ENCODE assay signal across 16 mouse cellular contexts in genomic region chr16:87645526-87646434, GRCm38 (mm10). TPM values are rescaled to one million over a fixed set of nuclear protein-coding genes. Genes with fewer than 3 reads are reported as not detected.
DNase-seq lines count a peak whose midpoint lies in the region; ATAC-seq and TF ChIP-seq lines count a peak whose summit lies in the region.
"Had no signal": no experiment of that assay in that cellular context is flagged by ENCODE, and none has a peak within 500 bp of the region (broad histone marks: within the 10 kb centered on the region; RNA-seq: fewer than 3 reads in every experiment).

No protein-coding gene starts in this region.

- H3K9me3 ChIP-seq in intestine, embryonic 14.5 days (ENCODE audit: control insufficient read depth, low read length): no peaks in the 10 kb centered on the region
- H3K9me3 ChIP-seq in intestine, embryonic 16.5 days (ENCODE audit: control insufficient read depth, low read length): no peaks in the 10 kb centered on the region
- H3K9me3 ChIP-seq in forebrain, embryonic 15.5 days: no peaks in the 10 kb centered on the region
- no peaks in the 10 kb centered on the region for H3K9me3 ChIP-seq in midbrain, postnatal 0 days (ENCODE audit: low read length)
- H3K9me3 ChIP-seq in kidney, embryonic 15.5 days (replicated peaks): no peaks in the 10 kb centered on the region
- H3K9me3 ChIP-seq: megakaryocyte, embryonic 14.5 days had no signal

- no peak for TF ChIP-seq CTCF in midbrain, postnatal 0 days (IDR thresholded peaks at IDR 0.05)

- 32% methylated on average over 12 of the region's 12 CpGs for WGBS in intestine, embryonic 14.5 days
- 45% methylated on average over 12 of the region's 12 CpGs for WGBS in intestine, embryonic 16.5 days
- WGBS in forebrain, embryonic 15.5 days: 45% methylated on average over 12 of the region's 12 CpGs
- 54% methylated on average over 12 of the region's 12 CpGs for WGBS in midbrain, postnatal 0 days
- 48% methylated on average over 12 of the region's 12 CpGs for WGBS in kidney, embryonic 15.5 days

- H3K9ac ChIP-seq in intestine, embryonic 14.5 days (ENCODE audit: low read length): no peak overlapping the region
- H3K9ac ChIP-seq in intestine, embryonic 16.5 days (ENCODE audit: low read depth, low read length): no peak overlapping the region
- no peak overlapping the region for H3K9ac ChIP-seq in forebrain, embryonic 15.5 days (replicated peaks)
- H3K9ac ChIP-seq in midbrain, postnatal 0 days (replicated peaks; ENCODE audit: low read length, poor library complexity, severe bottlenecking): no peak overlapping the region
- H3K9ac ChIP-seq in kidney, embryonic 15.5 days: no peak overlapping the region

- H3K36me3 ChIP-seq in intestine, embryonic 14.5 days (ENCODE audit: control insufficient read depth, insufficient read depth, low read length): no peaks in the 10 kb centered on the region
- no peaks in the 10 kb centered on the region for H3K36me3 ChIP-seq in intestine, embryonic 16.5 days (ENCODE audit: control insufficient read depth, insufficient read depth, low read length)
- H3K36me3 ChIP-seq in forebrain, embryonic 15.5 days: no peaks in the 10 kb centered on the region
- H3K36me3 ChIP-seq in midbrain, postnatal 0 days (ENCODE audit: insufficient read depth, low read length): no peaks in the 10 kb centered on the region
- H3K36me3 ChIP-seq in kidney, embryonic 15.5 days: no peaks in the 10 kb centered on the region

- no peak overlapping the region for H3K4me3 ChIP-seq in intestine, embryonic 14.5 days (ENCODE audit: low read depth, low read length)
- no peak overlapping the region for H3K4me3 ChIP-seq in intestine, embryonic 16.5 days (ENCODE audit: low read length)
- H3K4me3 ChIP-seq in forebrain, embryonic 15.5 days: no peak overlapping the region
- no peak overlapping the region for H3K4me3 ChIP-seq in midbrain, postnatal 0 days (ENCODE audit: low read depth, low read length)
- no peak overlapping the region for H3K4me3 ChIP-seq in kidney, embryonic 15.5 days (replicated peaks)
- H3K4me3 ChIP-seq: erythroblast, embryonic 14.5 days; megakaryocyte, embryonic 14.5 days had no signal

- peak overlapping the region; percentile 43; the same call in 1 of the 2 replicates for H3K27ac ChIP-seq in intestine, embryonic 14.5 days (ENCODE audit: low read depth)
- H3K27ac ChIP-seq in intestine, embryonic 16.5 days (ENCODE audit: low read length): no peak overlapping the region
- H3K27ac ChIP-seq in forebrain, embryonic 15.5 days (replicated peaks): peak overlapping the region; percentile 83
- H3K27ac ChIP-seq in midbrain, postnatal 0 days (ENCODE audit: low read depth, low read length): no peak overlapping the region
- no peak overlapping the region for H3K27ac ChIP-seq in kidney, embryonic 15.5 days

- peak; percentile 47 for DNase-seq in intestine, embryonic 14.5 days (ENCODE audit: low spot score)
- peak; percentile 41 for DNase-seq in embryo, embryonic 10.5 days (ENCODE audit: low spot score)
- DNase-seq in midbrain, postnatal 0 days (ENCODE audit: low spot score): peak; percentile 40
- no peak for DNase-seq in gastrocnemius, adult 8-10 months (ENCODE audit: low spot score in 2 of 2)
- DNase-seq: adrenal gland, postnatal 14 days; cerebellum, adult 18-20 months; heart, postnatal 4 days; left cerebral cortex, postnatal 4 days; lung, adult 2 months; thymus, postnatal 36 days had no signal

- no peak; the same call in 1 of the 2 replicates for ATAC-seq in intestine, embryonic 14.5 days (replicated peaks; ENCODE audit: low FRiP score, low TSS enrichment, low read depth)
- ATAC-seq in intestine, embryonic 16.5 days: no peak; the same call in 1 of the 2 replicates
- peak; percentile 84 for ATAC-seq in forebrain, embryonic 15.5 days (replicated peaks)
- ATAC-seq in midbrain, postnatal 0 days (ENCODE audit: low FRiP score): no peak
- no peak for ATAC-seq in kidney, embryonic 15.5 days (replicated peaks; ENCODE audit: low FRiP score)

- H3K4me2 ChIP-seq in intestine, embryonic 14.5 days (ENCODE audit: low read length): peak overlapping the region; percentile 13; the same call in 1 of the 2 replicates
- no peak overlapping the region for H3K4me2 ChIP-seq in intestine, embryonic 16.5 days (ENCODE audit: low read depth, low read length)
- no peak overlapping the region; the same call in 1 of the 2 replicates for H3K4me2 ChIP-seq in forebrain, embryonic 15.5 days (replicated peaks)
- no peak overlapping the region for H3K4me2 ChIP-seq in midbrain, postnatal 0 days (ENCODE audit: low read depth, low read length, poor library complexity, severe bottlenecking)
- H3K4me2 ChIP-seq in kidney, embryonic 15.5 days: no peak overlapping the region

- H3K4me1 ChIP-seq in intestine, embryonic 14.5 days (replicated peaks; ENCODE audit: control insufficient read depth, insufficient read depth, low read length): peaks cover 9% of the 10 kb centered on the region
- H3K4me1 ChIP-seq in intestine, embryonic 16.5 days (ENCODE audit: control insufficient read depth, insufficient read depth, low read length): peaks cover 3% of the 10 kb centered on the region; the same call in 1 of the 2 replicates
- H3K4me1 ChIP-seq in forebrain, embryonic 15.5 days: peaks cover 18% of the 10 kb centered on the region
- no peaks in the 10 kb centered on the region for H3K4me1 ChIP-seq in midbrain, postnatal 0 days (ENCODE audit: insufficient read depth, low read length)
- H3K4me1 ChIP-seq in kidney, embryonic 15.5 days: peaks cover 5% of the 10 kb centered on the region; the same call in 1 of the 2 replicates

- no peaks in the 10 kb centered on the region for H3K27me3 ChIP-seq in intestine, embryonic 14.5 days (replicated peaks; ENCODE audit: control insufficient read depth, insufficient read depth, low read length)
- H3K27me3 ChIP-seq in intestine, embryonic 16.5 days (replicated peaks; ENCODE audit: control insufficient read depth, insufficient read depth, low read length): no peaks in the 10 kb centered on the region
- H3K27me3 ChIP-seq in forebrain, embryonic 15.5 days: no peaks in the 10 kb centered on the region
- no peaks in the 10 kb centered on the region for H3K27me3 ChIP-seq in midbrain, postnatal 0 days (ENCODE audit: insufficient read depth, low read length)
- no peaks in the 10 kb centered on the region for H3K27me3 ChIP-seq in kidney, embryonic 15.5 days
- H3K27me3 ChIP-seq: CH12.LX; megakaryocyte, embryonic 14.5 days had no signal

RNA-seq across cellular contexts. Expression of gene Bach1, which starts 53.0 kb away (rescaled TPM):
- polyA plus RNA-seq in intestine, embryonic 14.5 days (2014; fragmentation: Nextera tagmentation; extraction: Ambion mirVana): 13.6 and 14.5 TPM in 2 replicates
- polyA plus RNA-seq in intestine, embryonic 16.5 days (2015; fragmentation: Nextera tagmentation; extraction: Ambion mirVana): 16.6 and 18.2 TPM in 2 replicates
- polyA plus RNA-seq in forebrain, embryonic 15.5 days (2015; fragmentation: Nextera tagmentation; extraction: Ambion mirVana): 22.0 and 23.8 TPM in 2 replicates
- total RNA-seq in midbrain, postnatal 0 days (2014; rRNA removed): 32.9 and 44.0 TPM in 2 replicates
- 9.4 and 10.3 TPM in 2 replicates for polyA plus RNA-seq in midbrain, postnatal 0 days (2015; fragmentation: Nextera tagmentation; extraction: Ambion mirVana)
- total RNA-seq in gastrocnemius, adult 8-10 months (2022): 10 to 100 TPM; 17.0 to 24.5 (median 20.0) TPM
- polyA plus RNA-seq in kidney, embryonic 15.5 days (2015; fragmentation: Nextera tagmentation; extraction: Ambion mirVana): 11.0 and 13.6 TPM in 2 replicates

Comparison
In these comparisons a context has a peak if more than half of its experiments do, and no peak if none do; other contexts are left out.
1. H3K27ac ChIP-seq: peak in intestine, embryonic 14.5 days (single experiment) and forebrain, embryonic 15.5 days (single experiment); none in intestine, embryonic 16.5 days (single experiment), midbrain, postnatal 0 days (single experiment) and kidney, embryonic 15.5 days (single experiment).
2. DNase-seq: peak in intestine, embryonic 14.5 days (single experiment), embryo, embryonic 10.5 days (single experiment) and midbrain, postnatal 0 days (single experiment); none in gastrocnemius, adult 8-10 months (0 of 2).